Mouse (Mus musculus): ENCODE data around the gene Elk3.
"Not testable (repeated sequence)": the region's sequence is repeated elsewhere in the genome, so short reads cannot be mapped to it uniquely, and the experiment has no call there.

Elk3 gene

GRCm38 (mm10) chr10:93310721-93311411, at the start of gene Elk3:
TSS of gene Elk3 (minus strand) at chr10:93311135.
- DNase-seq = peak; percentile 71 to 78

- DNase-seq = no peak
These were observed 49.7 kb upstream of the Elk3 start for GRCm38 (mm10) chr10:93360623-93361022.

- DNase-seq = not testable (repeated sequence)
These were observed 49.3 kb upstream of the Elk3 start for GRCm38 (mm10) chr10:93360190-93360589.

GRCm38 (mm10) chr10:93359339-93359863, 48.5 kb upstream of the Elk3 start:
- DNase-seq = no peak

- DNase-seq = no peak
These were observed 47.9 kb upstream of the Elk3 start for GRCm38 (mm10) chr10:93358878-93359277.

- DNase-seq = no peak
These were observed 46.2 kb upstream of the Elk3 start for GRCm38 (mm10) chr10:93357162-93357561.

GRCm38 (mm10) chr10:93356122-93356521, 45.2 kb upstream of the Elk3 start:
- no peak for DNase-seq

- DNase-seq = no peak
These were observed 44.5 kb upstream of the Elk3 start for GRCm38 (mm10) chr10:93355276-93355927.

- no peak for DNase-seq
These were observed 42.8 kb upstream of the Elk3 start for GRCm38 (mm10) chr10:93353545-93354326.

GRCm38 (mm10) chr10:93347918-93348505, 37.1 kb upstream of the Elk3 start:
- DNase-seq = no peak

GRCm38 (mm10) chr10:93347387-93347786, 36.5 kb upstream of the Elk3 start:
- DNase-seq = no peak

- DNase-seq = no peak
These were observed 35.4 kb upstream of the Elk3 start for GRCm38 (mm10) chr10:93346208-93346936.

- DNase-seq = no peak
These were observed 34.6 kb upstream of the Elk3 start for GRCm38 (mm10) chr10:93345497-93345896.

- DNase-seq = no peak
These were observed 32.5 kb upstream of the Elk3 start for GRCm38 (mm10) chr10:93343469-93343868.

GRCm38 (mm10) chr10:93342986-93343385, 32.1 kb upstream of the Elk3 start:
- DNase-seq = no peak

- no peak for DNase-seq
These were observed 27.6 kb upstream of the Elk3 start for GRCm38 (mm10) chr10:93338526-93338925.

- no peak for DNase-seq
These were observed 25.6 kb upstream of the Elk3 start for GRCm38 (mm10) chr10:93336462-93336931.

- peak; percentile 75 to 81 for DNase-seq
These were observed 25.0 kb upstream of the Elk3 start for GRCm38 (mm10) chr10:93335828-93336461.

GRCm38 (mm10) chr10:93335001-93335400, 24.1 kb upstream of the Elk3 start:
- no peak for DNase-seq

GRCm38 (mm10) chr10:93333239-93333638, 22.3 kb upstream of the Elk3 start:
- no peak for DNase-seq

- DNase-seq = no peak
These were observed 21.4 kb upstream of the Elk3 start for GRCm38 (mm10) chr10:93332261-93332809.
